Mouse (Mus musculus): ENCODE results near the gene Lrrc31.

DNA sequence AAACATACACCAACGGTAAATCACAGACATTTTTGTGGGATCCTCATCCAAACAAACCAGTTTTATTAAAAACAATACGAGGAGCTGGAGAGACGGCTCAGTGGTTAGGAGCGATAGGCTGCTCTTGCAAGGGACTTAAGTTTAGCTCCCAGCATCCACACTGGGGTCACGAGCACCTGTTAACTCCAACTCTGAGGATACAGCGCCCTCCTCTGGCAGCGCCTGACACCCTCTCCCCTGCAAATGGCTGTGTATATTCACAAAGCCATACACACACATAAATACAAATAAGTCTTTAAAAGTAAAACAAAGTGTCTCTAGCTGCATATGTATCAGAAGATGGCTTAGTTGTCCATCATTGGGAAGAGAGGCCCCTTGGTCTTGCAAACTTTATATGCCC, 25.9 kb upstream of the Lrrc31 start:
- TF ChIP-seq CTCF (conservative IDR thresholded peaks at IDR 0.05; ENCODE audit: insufficient read depth, insufficient read length, low read depth, low read length) = peak; percentile 40
- TF ChIP-seq POLR2A (IDR thresholded peaks at IDR 0.05; ENCODE audit: low read depth, low read length) = no peak

All from kidney, adult 2 months (tissue).